Mouse (Mus musculus) thymus, adult 2 months (tissue): ENCODE data around the gene Ntrk3. TPM values are rescaled to one million over a fixed set of nuclear protein-coding genes. Genes with fewer than 3 reads are reported as not detected.
A peak's percentile ranks its signal among the peaks of the same experiment; 100 is the strongest.

Experiments
- DNase-seq: peaks from one replicate; pipeline ENCODE4 v3.0.0; 2021
- H3K27ac ChIP-seq: fragments of 200-500 bp; 2 replicates; pipeline ENCODE4 v1.5.1; 2012; ENCODE audit warnings: low read length, control low read depth; ENCODE audit not compliant: control insufficient read depth, insufficient read depth
- H3K27me3 ChIP-seq: fragments of 200-500 bp; 2 replicates; pipeline ENCODE4 v1.6.1; 2012; ENCODE audit warnings: mild to moderate bottlenecking, low read length, moderate library complexity, mixed read lengths; ENCODE audit not compliant: control insufficient read depth, insufficient read depth
- H3K36me3 ChIP-seq: fragments of 200-500 bp; 2 replicates; pipeline ENCODE4 v1.6.1; 2012; ENCODE audit warnings: mild to moderate bottlenecking, low read length, moderate library complexity; ENCODE audit not compliant: control insufficient read depth, insufficient read depth
- H3K4me1 ChIP-seq: fragments of 200-500 bp; replicated peaks from 2 replicates; pipeline ENCODE4 v1.6.1; 2012; ENCODE audit warnings: low read length; ENCODE audit not compliant: control insufficient read depth, insufficient read depth
- H3K4me3 ChIP-seq: fragments of 200-500 bp; 2 replicates; pipeline ENCODE4 v1.5.1; 2012; ENCODE audit warnings: mild to moderate bottlenecking, low read length, control low read depth, moderate library complexity; ENCODE audit not compliant: control insufficient read depth, insufficient read depth
- CTCF ChIP-seq: fragments of 200-500 bp; IDR thresholded peaks from 2 replicates; pipeline ENCODE4 v1.5.1; 2012; ENCODE audit warnings: mild to moderate bottlenecking, control low read depth, low read length, moderate library complexity, borderline replicate concordance; ENCODE audit not compliant: control insufficient read depth, poor library complexity, insufficient read depth; ENCODE audit errors: extremely low read depth
- POLR2A ChIP-seq: fragments of 200-500 bp; IDR thresholded peaks from 2 replicates; pipeline ENCODE4 v1.6.1; 2012; ENCODE audit warnings: mild to moderate bottlenecking, low read length, control low read depth, moderate library complexity; ENCODE audit not compliant: control insufficient read depth, poor library complexity, insufficient read depth; ENCODE audit errors: extremely low read depth
- WGBS: fragments of 180-500 bp; shearing (Covaris S2); methylation state at CpG from one replicate; pipeline ENCODE4 v1.1.7; 2018; 5-methylcytosine and 5-hydroxymethylcytosine counted together
- polyA plus RNA-seq: library from polyadenylated mRNA; depleted of rRNA; stranded (reverse); fragments of >200 nt; gene quantifications from 2 replicates; pipeline ENCODE4 v1.2.3, GENCODE M21; 2012

Ntrk3 gene
- polyA plus RNA-seq, 1 experiment, result 54.7 TPM

DNA sequence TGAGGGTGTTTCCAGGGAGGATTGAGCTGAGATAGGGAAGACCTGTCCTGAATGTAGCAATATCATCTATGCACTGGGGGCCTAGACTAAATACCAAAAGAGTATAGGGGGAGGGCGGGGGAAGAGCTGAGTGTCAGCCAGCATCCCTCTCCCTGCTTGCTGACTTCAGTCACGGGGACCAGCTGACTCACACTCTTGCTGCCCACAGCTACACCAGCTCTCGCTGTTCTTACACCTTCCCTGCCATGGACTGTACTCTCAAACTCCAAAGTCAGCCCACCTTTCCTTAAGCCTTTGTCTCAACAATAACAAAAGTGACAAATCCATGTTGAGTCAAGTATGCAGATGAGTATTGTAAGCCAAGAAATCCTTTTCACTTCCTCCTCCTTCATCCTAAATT, 136.0 kb downstream of the Ntrk3 start:
- 85% methylated on average over 3 of the region's 3 CpGs for WGBS

DNA sequence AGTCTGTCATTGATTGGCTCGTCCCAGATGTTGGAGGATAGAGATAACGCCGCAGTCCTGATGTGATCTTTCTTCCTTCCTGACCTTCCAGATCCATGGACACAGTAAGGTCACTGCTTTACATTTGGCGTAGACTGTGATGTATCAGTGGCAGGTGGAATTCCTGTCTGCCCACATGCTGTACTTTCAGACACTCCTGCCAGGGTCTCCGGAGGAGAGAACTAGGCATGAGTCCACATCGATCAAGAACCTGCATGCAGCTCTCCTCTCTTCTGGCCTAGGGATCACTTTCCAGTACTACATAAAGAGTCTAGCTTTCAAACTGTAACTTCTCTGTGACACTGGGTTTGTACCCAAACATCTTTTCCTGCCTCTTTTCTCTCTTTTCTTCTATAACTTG, 136.9 kb downstream of the Ntrk3 start:
- TF ChIP-seq CTCF (no peak), POLR2A (no peak)
- DNase-seq, result no peak
- H3K4me3 ChIP-seq, result no peak overlapping the region
- no peaks in the 10 kb centered on the region for H3K27me3 ChIP-seq
- whole genome bisulfite sequencing, result 92% methylated on average over 6 of the region's 6 CpGs
- H3K4me1 ChIP-seq, result peaks cover 32% of the 10 kb centered on the region
- H3K27ac ChIP-seq, result no peak overlapping the region
- H3K36me3 ChIP-seq, result no peaks in the 10 kb centered on the region

More for the DNA sequence above, 136.0 kb downstream of the Ntrk3 start:
- H3K36me3 ChIP-seq, result no peaks in the 10 kb centered on the region
- DNase-seq, result no peak
- TF ChIP-seq CTCF (no peak), POLR2A (no peak)
- H3K27ac ChIP-seq, result no peak overlapping the region
- H3K4me1 ChIP-seq, result peaks cover 23% of the 10 kb centered on the region
- no peak overlapping the region for H3K4me3 ChIP-seq
- H3K27me3 ChIP-seq, result no peaks in the 10 kb centered on the region

DNA sequence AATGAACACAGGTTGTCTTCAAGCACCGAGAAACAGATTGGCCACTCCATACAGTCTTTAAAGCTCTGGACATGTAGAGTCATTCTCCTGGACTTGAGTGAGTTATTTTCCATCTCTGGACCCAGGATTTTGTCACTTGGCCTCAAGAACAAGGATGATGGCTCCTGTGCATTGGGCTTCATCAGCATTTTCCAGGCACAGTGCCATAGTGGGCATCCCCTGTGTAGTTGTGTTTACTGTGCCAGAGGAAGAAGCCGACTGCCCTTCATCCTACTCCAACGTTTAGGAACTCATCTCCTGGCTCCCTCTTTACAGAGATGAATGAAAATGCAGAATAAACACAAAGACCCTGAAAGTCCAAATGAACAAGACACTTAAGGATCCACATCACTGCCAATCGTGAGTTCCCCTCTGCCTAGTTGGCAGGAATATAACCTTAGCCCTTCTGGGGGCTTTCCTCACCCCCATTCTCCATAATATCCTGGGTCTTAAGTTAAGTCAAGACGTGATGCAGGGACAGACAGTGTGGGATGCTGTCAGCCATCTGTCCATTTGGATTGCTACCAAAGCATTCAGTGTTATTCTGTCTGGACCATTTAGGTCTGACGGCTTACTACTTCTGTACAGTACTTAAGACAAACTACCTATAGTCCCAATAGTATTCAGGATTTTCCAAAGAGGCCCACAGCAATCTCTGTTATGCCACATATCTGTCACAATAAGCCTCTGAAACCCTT, 137.7 kb downstream of the Ntrk3 start:
- Histone ChIP-seq H3K36me3 (no peaks in the 10 kb centered on the region), H3K4me3 (no peak overlapping the region), H3K4me1 (peaks cover 37% of the 10 kb centered on the region), H3K27me3 (no peaks in the 10 kb centered on the region), H3K27ac (no peak overlapping the region)
- no peak for TF ChIP-seq POLR2A
- TF ChIP-seq CTCF, result no peak
- WGBS, result 89% methylated on average over 6 of the region's 6 CpGs
- no peak for DNase-seq

DNA sequence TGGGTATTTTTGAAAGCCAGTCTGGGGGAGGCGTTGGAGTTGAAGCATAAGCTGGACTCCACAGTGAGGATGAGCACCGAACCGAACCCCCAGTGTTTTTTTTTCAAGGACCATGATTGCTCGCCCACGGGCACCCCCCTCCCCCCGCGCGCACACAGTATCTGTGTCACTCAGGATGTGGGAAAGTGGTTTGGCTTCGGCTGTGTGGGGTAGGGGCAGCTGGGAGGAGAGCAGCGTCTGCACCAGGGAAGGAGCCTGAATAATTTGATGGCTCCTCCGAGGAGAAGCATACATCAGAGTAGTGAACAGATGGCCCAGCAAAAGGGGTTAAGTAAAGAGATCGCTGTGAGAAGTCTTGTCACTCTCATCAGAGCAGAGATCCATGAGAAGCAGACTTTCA, 139.7 kb downstream of the Ntrk3 start:
- peak; percentile 62 for DNase-seq
- WGBS, result 2% methylated on average over 12 of the region's 12 CpGs
- Histone ChIP-seq H3K27ac (peak overlapping the region; percentile 90), H3K27me3 (no peaks in the 10 kb centered on the region), H3K4me3 (peak overlapping the region; percentile 31), H3K36me3 (no peaks in the 10 kb centered on the region), H3K4me1 (peaks cover 37% of the 10 kb centered on the region)
- no peak for TF ChIP-seq POLR2A
- no peak for TF ChIP-seq CTCF

DNA sequence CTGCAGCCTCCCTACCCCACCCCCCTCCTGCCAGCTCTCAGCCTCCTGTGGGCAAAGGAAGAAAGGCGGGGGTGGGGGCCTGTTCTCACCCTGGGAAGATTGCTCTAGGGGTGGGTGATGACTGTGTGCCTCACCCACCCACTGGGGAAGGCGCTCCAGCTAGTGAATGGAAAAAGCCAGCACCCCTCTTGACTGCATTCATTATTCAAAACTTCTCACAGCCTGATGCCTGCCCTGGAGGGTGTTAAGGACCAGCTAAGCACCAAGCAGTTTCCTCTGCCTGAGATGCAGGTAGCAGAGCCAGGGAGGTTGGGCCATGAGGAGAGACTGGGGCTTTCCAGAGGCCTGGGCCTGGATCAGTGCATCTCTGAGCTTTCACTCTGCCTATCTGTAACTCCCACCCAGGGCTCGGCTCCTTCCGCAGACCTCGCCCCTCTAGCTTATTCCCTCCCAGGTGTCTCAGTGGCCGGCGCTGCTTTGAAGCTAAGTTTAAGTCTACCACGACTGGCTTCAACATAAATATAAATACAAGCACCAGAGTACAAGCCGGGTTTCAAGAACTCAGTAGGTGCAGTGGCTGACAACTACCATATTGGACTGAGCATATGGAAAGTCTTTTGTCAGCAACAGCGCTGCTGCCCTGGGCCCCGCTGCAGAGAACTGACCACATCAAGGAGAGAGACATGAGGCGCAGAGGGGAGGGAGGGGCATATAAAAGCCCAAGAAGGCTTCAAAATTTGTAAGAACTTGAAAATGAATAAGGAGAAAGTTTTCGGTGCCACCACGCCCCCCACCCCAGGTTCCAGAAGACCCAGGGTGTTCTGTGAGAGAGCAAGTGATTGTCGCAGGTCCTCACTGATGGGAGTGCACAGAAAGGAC, 140.3 kb downstream of the Ntrk3 start:
- Histone ChIP-seq H3K36me3 (no peaks in the 10 kb centered on the region), H3K4me3 (peak overlapping the region; percentile 31), H3K27me3 (no peaks in the 10 kb centered on the region), H3K4me1 (peaks cover 37% of the 10 kb centered on the region), H3K27ac (peak overlapping the region; percentile 90)
- DNase-seq, result peak; percentile 54
- 8% methylated on average over 15 of the region's 15 CpGs for WGBS
- TF ChIP-seq POLR2A, result no peak
- no peak for TF ChIP-seq CTCF

DNA sequence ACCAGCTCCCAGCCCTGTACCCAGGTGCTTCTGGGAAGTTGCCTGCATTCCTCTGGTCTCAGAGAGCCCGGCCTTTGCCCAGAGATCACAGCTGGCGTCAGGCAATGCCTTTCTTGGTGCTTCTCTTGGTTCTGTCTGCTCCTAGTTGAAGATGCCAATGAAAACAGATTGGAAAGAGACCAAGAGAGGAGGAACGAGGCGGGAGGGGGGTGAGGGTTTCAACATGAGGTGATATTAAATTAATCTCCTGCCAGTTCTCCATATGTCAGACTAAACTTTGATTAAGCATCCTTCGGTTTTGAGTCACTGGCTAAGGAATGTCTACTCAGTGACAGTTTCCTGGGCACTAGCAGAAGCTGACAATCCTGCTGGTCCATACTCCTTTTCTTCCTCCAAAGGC, 141.3 kb downstream of the Ntrk3 start:
- no peak overlapping the region for H3K4me3 ChIP-seq
- no peaks in the 10 kb centered on the region for H3K27me3 ChIP-seq
- peak; percentile 6 for DNase-seq
- TF ChIP-seq POLR2A (no peak), CTCF (no peak)
- peaks cover 37% of the 10 kb centered on the region for H3K4me1 ChIP-seq
- 89% methylated on average over 5 of the region's 5 CpGs for WGBS
- H3K27ac ChIP-seq, result no peak overlapping the region; the same call in 1 of the 2 replicates
- no peaks in the 10 kb centered on the region for H3K36me3 ChIP-seq

DNA sequence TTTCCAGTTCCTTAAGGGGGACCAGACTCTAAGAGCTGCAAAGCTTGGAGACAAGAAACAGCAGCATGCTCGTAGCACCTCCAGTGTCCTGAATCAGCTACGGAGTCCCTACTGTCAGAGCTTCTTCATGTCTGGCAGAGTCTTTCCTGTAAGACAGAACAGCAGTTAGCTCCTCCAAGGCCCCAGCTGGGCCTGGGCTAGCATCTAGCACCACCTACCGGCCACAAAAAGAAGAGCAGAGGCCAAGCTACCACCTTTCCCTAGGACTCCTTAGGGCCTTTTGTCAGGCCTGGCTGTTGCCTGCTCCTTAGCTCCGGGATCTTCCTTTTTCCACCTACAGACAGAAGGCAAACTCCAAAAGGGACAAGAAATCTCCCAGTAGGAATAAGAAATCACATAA, 141.9 kb downstream of the Ntrk3 start:
- Histone ChIP-seq H3K4me3 (no peak overlapping the region), H3K27ac (no peak overlapping the region), H3K27me3 (no peaks in the 10 kb centered on the region), H3K4me1 (peaks cover 37% of the 10 kb centered on the region), H3K36me3 (no peaks in the 10 kb centered on the region)
- 7% methylated on average over 4 of the region's 4 CpGs for WGBS
- peak; percentile 82 for DNase-seq
- TF ChIP-seq POLR2A (no peak), CTCF (peak; percentile 96)
